Mouse (Mus musculus): ENCODE data around the gene Rab36. TPM values are rescaled to one million over a fixed set of nuclear protein-coding genes. Genes with fewer than 3 reads are reported as not detected.

Gene Rab36
- total and polyA plus RNA-seq, 3 experiments = not detected

DNA sequence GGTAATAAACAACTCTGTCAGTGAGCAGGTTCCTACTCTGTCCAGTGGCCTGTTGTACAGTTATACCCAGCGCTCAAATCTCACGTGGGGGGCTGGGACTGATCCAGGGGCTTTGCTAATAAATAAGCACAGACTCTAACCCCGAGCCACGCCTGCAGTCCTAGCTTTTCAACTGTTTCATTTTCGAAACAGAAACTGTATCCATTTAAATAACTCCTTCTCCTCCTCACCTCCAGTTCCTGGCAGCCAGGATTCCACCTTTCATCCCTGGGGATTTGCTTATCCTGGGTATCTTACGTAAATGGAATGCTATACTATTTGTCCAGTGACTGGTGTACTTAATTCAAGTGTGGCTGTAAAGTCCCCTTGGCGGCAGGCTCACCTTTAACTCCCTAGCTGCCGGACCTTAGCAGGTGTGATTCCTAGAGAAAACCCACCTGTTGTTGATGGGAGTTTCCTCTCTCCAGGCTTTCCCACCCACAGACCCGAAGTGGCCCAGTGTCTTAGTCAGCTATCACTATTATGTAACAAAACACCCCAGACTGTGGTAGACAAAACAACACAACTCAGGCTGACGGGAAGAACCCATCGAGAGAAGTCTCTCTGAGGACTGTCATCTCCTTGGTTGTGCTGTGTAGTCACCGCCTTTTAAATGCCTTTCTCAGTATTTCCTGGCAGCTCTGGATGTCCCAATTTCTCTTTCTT lies 31.9 kb downstream of the Rab36 start:
- H3K9ac ChIP-seq (ENCODE audit: control insufficient read depth, low read depth, low read length, poor library complexity, severe bottlenecking) = no peak overlapping the region

GRCm38 (mm10) chr10:75070281-75070976 lies 33.6 kb downstream of the Rab36 start:
- Histone ChIP-seq H3K4me1 (ENCODE audit: control insufficient read depth in 1 of 2, insufficient read depth in 2 of 2, low read length in 2 of 2) (no peaks in the 10 kb centered on the region), H3K27me3 (ENCODE audit: control insufficient read depth in 1 of 2, insufficient read depth in 2 of 2, low read length in 2 of 2) (no peaks in the 10 kb centered on the region)
- TF ChIP-seq ETS1 (IDR thresholded peaks at IDR 0.05; ENCODE audit: low read depth, low read length) (no peak), POLR2AphosphoS5 (IDR thresholded peaks at IDR 0.05; ENCODE audit: borderline replicate concordance, low read depth, low read length) (no peak), ZKSCAN1 (IDR thresholded peaks at IDR 0.05; ENCODE audit: low read depth, low read length) (no peak)

More for the DNA sequence above, 31.9 kb downstream of the Rab36 start:
- no peak overlapping the region for H3K27ac ChIP-seq (ENCODE audit: control insufficient read depth, low read depth, low read length)
- DNase-seq (ENCODE audit: low read depth, low spot score) = no peak
- TF ChIP-seq MEF2A (IDR thresholded peaks at IDR 0.05; ENCODE audit: extremely low read depth, insufficient replicate concordance, low read depth, low read length, poor library complexity, severe bottlenecking) = no peak
- no peak for TF ChIP-seq POLR2A (IDR thresholded peaks at IDR 0.05; ENCODE audit: control insufficient read depth in 1 of 2, insufficient read depth in 1 of 2, low read depth in 1 of 2, low read length in 2 of 2, poor library complexity in 1 of 2)
- TF ChIP-seq MXI1 (IDR thresholded peaks at IDR 0.05; ENCODE audit: low read depth, low read length) = no peak
- no peak for TF ChIP-seq RCOR1 (IDR thresholded peaks at IDR 0.05; ENCODE audit: low read depth, low read length)
- TF ChIP-seq SMC3 (IDR thresholded peaks at IDR 0.05; ENCODE audit: low read depth, low read length) = no peak
- TF ChIP-seq EP300 (IDR thresholded peaks at IDR 0.05; ENCODE audit: low read depth in 1 of 2, low read length in 2 of 2) = no peak
- TF ChIP-seq POLR2AphosphoS5 (IDR thresholded peaks at IDR 0.05; ENCODE audit: borderline replicate concordance, low read depth, low read length) = no peak
- no peak for TF ChIP-seq HCFC1 (IDR thresholded peaks at IDR 0.05; ENCODE audit: low read depth, low read length)
- no peak for TF ChIP-seq RAD21 (IDR thresholded peaks at IDR 0.05; ENCODE audit: low read depth, low read length)
- TF ChIP-seq KAT2A (conservative IDR thresholded peaks at IDR 0.05; ENCODE audit: low read depth, low read length) = no peak
- no peak for TF ChIP-seq JUND (IDR thresholded peaks at IDR 0.05; ENCODE audit: low read depth, low read length)
- TF ChIP-seq MYB (IDR thresholded peaks at IDR 0.05; ENCODE audit: low read depth, low read length) = no peak
- no peak for TF ChIP-seq MYC (IDR thresholded peaks at IDR 0.05; ENCODE audit: low read depth, low read length)
- TF ChIP-seq ZKSCAN1 (IDR thresholded peaks at IDR 0.05; ENCODE audit: low read depth, low read length) = no peak
- no peak for TF ChIP-seq MAZ (IDR thresholded peaks at IDR 0.05; ENCODE audit: low read depth, low read length)
- H3K36me3 ChIP-seq (ENCODE audit: control insufficient read depth in 1 of 2, insufficient read depth in 2 of 2, low read length in 2 of 2) = no peaks in the 10 kb centered on the region
- no peaks in the 10 kb centered on the region for H3K27me3 ChIP-seq (ENCODE audit: control insufficient read depth in 1 of 2, insufficient read depth in 2 of 2, low read length in 2 of 2)
- no peaks in the 10 kb centered on the region for H3K9me3 ChIP-seq (replicated peaks; ENCODE audit: insufficient read depth, low read length)
- no peaks in the 10 kb centered on the region for H3K4me1 ChIP-seq (ENCODE audit: control insufficient read depth in 1 of 2, insufficient read depth in 2 of 2, low read length in 2 of 2)
- no peak overlapping the region for H3K4me3 ChIP-seq (ENCODE audit: control insufficient read depth in 1 of 2, insufficient read depth in 1 of 2, low read depth in 2 of 2, low read length in 2 of 2)
- H3K79me2 ChIP-seq (ENCODE audit: control insufficient read depth, insufficient read depth, low read length, poor library complexity) = no peaks in the 10 kb centered on the region

More at GRCm38 (mm10) chr10:75070281-75070976, 33.6 kb downstream of the Rab36 start:
- DNase-seq (ENCODE audit: low read depth, low spot score) = no peak
- no peak overlapping the region for H3K9ac ChIP-seq (ENCODE audit: control insufficient read depth, low read depth, low read length, poor library complexity, severe bottlenecking)
- H3K9me3 ChIP-seq (replicated peaks; ENCODE audit: insufficient read depth, low read length) = no peaks in the 10 kb centered on the region
- H3K27ac ChIP-seq (ENCODE audit: control insufficient read depth, low read depth, low read length) = no peak overlapping the region
- H3K4me3 ChIP-seq (ENCODE audit: control insufficient read depth in 1 of 2, insufficient read depth in 1 of 2, low read depth in 2 of 2, low read length in 2 of 2) = no peak overlapping the region
- H3K79me2 ChIP-seq (ENCODE audit: control insufficient read depth, insufficient read depth, low read length, poor library complexity) = no peaks in the 10 kb centered on the region
- no peaks in the 10 kb centered on the region for H3K36me3 ChIP-seq (ENCODE audit: control insufficient read depth in 1 of 2, insufficient read depth in 2 of 2, low read length in 2 of 2)
